Mouse (Mus musculus) myocyte (in vitro differentiated cells): ENCODE measurements around the gene Cuedc2. TPM values are rescaled to one million over a fixed set of nuclear protein-coding genes. Genes with fewer than 3 reads are reported as not detected.
A peak's percentile ranks its signal among the peaks of the same experiment; 100 is the strongest.

Source experiments
- H3K27me3 ChIP-seq: one replicate; pipeline ENCODE4 v1.6.1; 2011; ENCODE audit not compliant: control insufficient read depth, insufficient read depth, insufficient read length
- H3K36me3 ChIP-seq: one replicate; pipeline ENCODE4 v1.6.1; 2011; ENCODE audit not compliant: control insufficient read depth, insufficient read depth
- H3K4me2 ChIP-seq: one replicate; pipeline ENCODE4 v1.6.1; 2011; ENCODE audit warnings: low read depth, control low read depth
- H3K4me3 ChIP-seq: one replicate; pipeline ENCODE4 v1.5.1; 2011; ENCODE audit warnings: mild to moderate bottlenecking, control low read depth, moderate library complexity
- H3K79me2 ChIP-seq: one replicate; pipeline ENCODE4 v1.6.1; 2011; ENCODE audit not compliant: control insufficient read depth, insufficient read depth
- H3ac ChIP-seq: one replicate; pipeline ENCODE4 v1.6.1; 2011; ENCODE audit not compliant: control insufficient read depth, insufficient read length
- E2F4 ChIP-seq: IDR thresholded peaks from one replicate; pipeline ENCODE4 v1.6.1; 2011; ENCODE audit warnings: mild to moderate bottlenecking, control low read depth, moderate library complexity; ENCODE audit not compliant: insufficient read depth
- MAX ChIP-seq: IDR thresholded peaks from one replicate; pipeline ENCODE4 v1.6.1; 2011; ENCODE audit warnings: low read depth, mild to moderate bottlenecking, control low read depth
- MYOD1 ChIP-seq, 3 experiments: IDR thresholded peaks; one replicate each; pipeline ENCODE4 v1.6.1; 2011; ENCODE audit warnings: control low read depth in 2 of 3, low read depth in 2 of 3, mild to moderate bottlenecking in 2 of 3, moderate library complexity in 1 of 3; ENCODE audit not compliant: insufficient read length in 2 of 3, control insufficient read depth in 1 of 3
- MYOG ChIP-seq, 3 experiments: IDR thresholded peaks; one replicate each; pipeline ENCODE4 v1.6.1; 2011; ENCODE audit warnings: control low read depth in 2 of 3, low read depth in 2 of 3, mild to moderate bottlenecking in 2 of 3; ENCODE audit not compliant: insufficient read length in 2 of 3, control insufficient read depth in 1 of 3, insufficient read depth in 1 of 3
- POLR2A ChIP-seq: IDR thresholded peaks from one replicate; pipeline ENCODE4 v1.6.1; 2011; ENCODE audit warnings: low read depth, mild to moderate bottlenecking, control low read depth, moderate library complexity; ENCODE audit not compliant: insufficient read length
- POLR2AphosphoS2 ChIP-seq: IDR thresholded peaks from one replicate; pipeline ENCODE4 v1.6.1; 2011; ENCODE audit warnings: low read depth, control low read depth; ENCODE audit not compliant: insufficient read length
- SRF ChIP-seq: IDR thresholded peaks from one replicate; pipeline ENCODE4 v1.6.1; 2011; ENCODE audit warnings: low read depth; ENCODE audit not compliant: control insufficient read depth, insufficient read length
- TCF12 ChIP-seq: IDR thresholded peaks from one replicate; pipeline ENCODE4 v1.6.1; 2011; ENCODE audit warnings: mild to moderate bottlenecking, control low read depth; ENCODE audit not compliant: poor library complexity, insufficient read depth, severe bottlenecking
- TCF3 ChIP-seq: IDR thresholded peaks from one replicate; pipeline ENCODE4 v1.6.1; 2011; ENCODE audit warnings: low read depth, control low read depth; ENCODE audit not compliant: insufficient read length
- USF1 ChIP-seq: IDR thresholded peaks from one replicate; pipeline ENCODE4 v1.6.1; 2011; ENCODE audit warnings: low read depth, mild to moderate bottlenecking, control low read depth, moderate library complexity
- polyA plus RNA-seq: library from polyadenylated mRNA; unstranded; fragments of >200 nt; fragmentation: generic; extraction: Trizol; gene quantifications from one replicate; pipeline ENCODE4 v1.2.1, GENCODE M21; 2012; ENCODE audit warnings: missing spikeins

Gene Cuedc2
- polyA plus RNA-seq, 1 experiment = 165 TPM

DNA sequence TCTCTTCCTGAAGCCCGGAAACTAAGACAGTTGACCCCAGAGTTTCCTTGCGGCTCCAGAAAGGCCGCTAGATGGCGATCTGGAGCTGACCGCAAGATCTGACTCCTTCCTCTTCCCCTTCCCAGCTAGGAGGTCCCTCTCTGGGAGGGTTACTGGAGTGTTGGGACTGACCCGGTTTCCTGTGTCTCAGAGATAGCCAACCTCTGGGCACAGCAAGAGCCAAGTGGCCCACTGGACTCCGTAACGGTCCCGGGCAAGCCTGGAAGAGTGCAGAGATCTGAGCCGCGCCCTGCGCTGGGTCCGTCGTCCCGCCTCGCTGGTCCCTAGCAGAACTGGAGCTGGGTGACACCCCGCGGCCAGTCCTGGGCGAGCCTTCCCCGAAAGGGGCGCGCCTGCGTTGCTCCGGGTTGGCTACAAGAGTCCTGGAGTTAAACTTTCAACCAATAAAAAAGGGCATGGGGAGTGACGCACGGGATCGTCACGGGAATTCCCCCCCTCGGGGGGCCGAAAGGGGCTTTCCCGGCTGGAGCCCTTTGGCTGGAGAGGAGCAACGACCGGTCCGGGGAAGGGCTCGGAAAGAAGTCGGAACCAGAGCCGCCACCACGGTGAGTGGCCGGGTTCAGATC lies 34.2 kb downstream of the Cuedc2 start, which contains the start of gene Nfkb2:
Nfkb2 (plus strand) TSS at position 105 of the 626 bp plus-strand sequence.
- no peaks in the 10 kb centered on the region for H3K27me3 ChIP-seq
- peak within 1 kb of the TSS; percentile 51 for H3K4me2 ChIP-seq
- H3K36me3 ChIP-seq = peaks cover 6% of the 10 kb centered on the region
- TF ChIP-seq TCF12 (no peak), E2F4 (no peak), MYOG (IDR thresholded peaks at IDR 0.05; ENCODE audit: control insufficient read depth in 1 of 3, insufficient read depth in 1 of 3, insufficient read length in 2 of 3, low read depth in 2 of 3) (no peak), POLR2A (peak; percentile 96), POLR2AphosphoS2 (peak; percentile 97), SRF (peak; percentile 20), MYOD1 (IDR thresholded peaks at IDR 0.05; ENCODE audit: control insufficient read depth in 1 of 3, insufficient read length in 2 of 3, low read depth in 2 of 3) (no peak)
- peak within 1 kb of the TSS; percentile 18 for H3ac ChIP-seq
- peak within 1 kb of the TSS; percentile 95 for H3K4me3 ChIP-seq
- H3K79me2 ChIP-seq = peaks cover 8% of the 10 kb centered on the region

- Histone ChIP-seq H3K36me3 (peaks cover 6% of the 10 kb centered on the region), H3K79me2 (peaks cover 8% of the 10 kb centered on the region), H3K4me2 (peak overlapping the region; percentile 51), H3K4me3 (peak overlapping the region; percentile 95), H3K27me3 (no peaks in the 10 kb centered on the region), H3ac (no peak overlapping the region)
- TF ChIP-seq MAX (no peak), TCF3 (no peak), MYOG (IDR thresholded peaks at IDR 0.05; ENCODE audit: control insufficient read depth in 1 of 3, insufficient read depth in 1 of 3, insufficient read length in 2 of 3, low read depth in 2 of 3) (no peak), SRF (no peak)
Measured at GRCm38 (mm10) chr19:46303251-46304215, 35.0 kb downstream of the Cuedc2 start.

GRCm38 (mm10) chr19:46302551-46302950 lies 36.0 kb downstream of the Cuedc2 start:
- Histone ChIP-seq H3ac (no peak overlapping the region), H3K4me3 (no peak overlapping the region), H3K79me2 (peaks cover 8% of the 10 kb centered on the region), H3K4me2 (no peak overlapping the region), H3K36me3 (peaks cover 6% of the 10 kb centered on the region), H3K27me3 (no peaks in the 10 kb centered on the region)
- TF ChIP-seq MYOD1 (IDR thresholded peaks at IDR 0.05; ENCODE audit: control insufficient read depth in 1 of 3, insufficient read length in 2 of 3, low read depth in 2 of 3) (no peak), TCF3 (no peak), USF1 (no peak), MYOG (IDR thresholded peaks at IDR 0.05; ENCODE audit: control insufficient read depth in 1 of 3, insufficient read depth in 1 of 3, insufficient read length in 2 of 3, low read depth in 2 of 3) (no peak)

- H3K4me2 ChIP-seq = no peak overlapping the region
- no peak overlapping the region for H3ac ChIP-seq
- H3K36me3 ChIP-seq = no peaks in the 10 kb centered on the region
- peak; percentile 47 for TF ChIP-seq USF1
- TF ChIP-seq TCF3 = no peak
- H3K79me2 ChIP-seq = no peaks in the 10 kb centered on the region
- H3K27me3 ChIP-seq = no peaks in the 10 kb centered on the region
- no peak overlapping the region for H3K4me3 ChIP-seq
Measured at GRCm38 (mm10) chr19:46300294-46301045, 38.0 kb downstream of the Cuedc2 start.

- Histone ChIP-seq H3ac (no peak overlapping the region), H3K36me3 (no peaks in the 10 kb centered on the region), H3K4me2 (no peak overlapping the region), H3K4me3 (no peak overlapping the region), H3K27me3 (no peaks in the 10 kb centered on the region), H3K79me2 (no peaks in the 10 kb centered on the region)
- no peak for TF ChIP-seq TCF3
- no peak for TF ChIP-seq MYOD1 (IDR thresholded peaks at IDR 0.05; ENCODE audit: control insufficient read depth in 1 of 3, insufficient read length in 2 of 3, low read depth in 2 of 3)
- TF ChIP-seq MAX = no peak
- no peak for TF ChIP-seq E2F4
- no peak for TF ChIP-seq MYOG (IDR thresholded peaks at IDR 0.05; ENCODE audit: control insufficient read depth in 1 of 3, insufficient read depth in 1 of 3, insufficient read length in 2 of 3, low read depth in 2 of 3)
- TF ChIP-seq SRF = no peak
- TF ChIP-seq TCF12 = no peak
Measured at GRCm38 (mm10) chr19:46296938-46297337, 41.6 kb downstream of the Cuedc2 start.
